Mouse (Mus musculus) small intestine, adult 2 months (tissue): Measurements from ENCODE around the gene Pdcd11. TPM values are rescaled to one million over a fixed set of nuclear protein-coding genes. Genes with fewer than 3 reads are reported as not detected.
A peak's percentile ranks its signal among the peaks of the same experiment; 100 is the strongest.
"Not testable (repeated sequence)": the region's sequence is repeated elsewhere in the genome, so short reads cannot be mapped to it uniquely, and the experiment has no call there.

ENCODE experiments used
- H3K27ac ChIP-seq: fragments of 200-500 bp; 2 replicates; pipeline ENCODE4 v1.5.1; 2012; ENCODE audit warnings: low read depth, low read length, control low read depth, inconsistent platforms; ENCODE audit not compliant: insufficient read depth
- H3K27me3 ChIP-seq: fragments of 200-500 bp; 2 replicates; pipeline ENCODE4 v1.6.1; 2012; ENCODE audit warnings: mild to moderate bottlenecking, moderate library complexity, low read length, inconsistent platforms; ENCODE audit not compliant: control insufficient read depth, insufficient read depth
- H3K36me3 ChIP-seq: fragments of 200-500 bp; 2 replicates; pipeline ENCODE4 v1.6.1; 2012; ENCODE audit warnings: mild to moderate bottlenecking, low read length, control low read depth, inconsistent platforms; ENCODE audit not compliant: control insufficient read depth, insufficient read depth
- H3K4me1 ChIP-seq: fragments of 200-500 bp; 2 replicates; pipeline ENCODE4 v1.6.1; 2012; ENCODE audit warnings: low read length, inconsistent platforms, mixed read lengths; ENCODE audit not compliant: control insufficient read depth, insufficient read depth, insufficient read length
- H3K4me3 ChIP-seq: fragments of 200-500 bp; 2 replicates; pipeline ENCODE4 v1.5.1; 2012; ENCODE audit warnings: low read depth, mild to moderate bottlenecking, control low read depth, inconsistent platforms, low read length, moderate library complexity
- CTCF ChIP-seq: fragments of 200-500 bp; IDR thresholded peaks from 2 replicates; pipeline ENCODE4 v1.5.1; 2012; ENCODE audit warnings: low read depth, mild to moderate bottlenecking, control low read depth, inconsistent platforms, low read length, moderate library complexity, mixed read lengths; ENCODE audit not compliant: insufficient replicate concordance, insufficient read length; ENCODE audit errors: extremely low read depth
- POLR2A ChIP-seq: fragments of 200-500 bp; IDR thresholded peaks from 2 replicates; pipeline ENCODE4 v1.6.1; 2012; ENCODE audit warnings: low read depth, mild to moderate bottlenecking, control low read depth, inconsistent platforms, low read length, moderate library complexity
- WGBS: fragments of 180-500 bp; shearing (Covaris S2); methylation state at CpG from one replicate; pipeline ENCODE4 v1.1.7; 2018; 5-methylcytosine and 5-hydroxymethylcytosine counted together
- polyA plus RNA-seq: library from polyadenylated mRNA; depleted of rRNA; stranded (reverse); fragments of >200 nt; gene quantifications from 2 replicates; pipeline ENCODE4 v1.2.3, GENCODE M21; 2012

The Pdcd11 gene
- polyA plus RNA-seq, 1 experiment, result 4.3 TPM

- H3K27ac ChIP-seq, result peak within 1 kb of the TSS; percentile 79
- H3K27me3 ChIP-seq, result no peaks in the 10 kb centered on the region
- TF ChIP-seq CTCF (no peak), POLR2A (no peak)
- WGBS, result 2% methylated on average over 28 of the region's 28 CpGs
- peaks cover 21% of the 10 kb centered on the region for H3K4me1 ChIP-seq
- peak within 1 kb of the TSS; percentile 84 for H3K4me3 ChIP-seq
- H3K36me3 ChIP-seq, result peaks cover 2% of the 10 kb centered on the region; the same call in 1 of the 2 replicates
Measured at GRCm38 (mm10) chr19:47137771-47138421, 47.3 kb downstream of the Pdcd11 start, which contains the start of gene Calhm2. Gene Calhm2 (minus strand): TSS chr19:47138294.

GRCm38 (mm10) chr19:47139611-47140010 is 49.0 kb downstream of the Pdcd11 start:
- not testable (repeated sequence) for H3K4me3 ChIP-seq, H3K27me3 ChIP-seq, H3K27ac ChIP-seq, H3K36me3 ChIP-seq
- peaks cover 19% of the 10 kb centered on the region for H3K4me1 ChIP-seq
- WGBS, result 63% methylated on average over 7 of the region's 7 CpGs

GRCm38 (mm10) chr19:47142438-47142837 is 51.9 kb downstream of the Pdcd11 start:
- H3K4me3 ChIP-seq, result no peak overlapping the region
- TF ChIP-seq POLR2A (no peak), CTCF (no peak)
- WGBS, result 68% methylated on average over 6 of the region's 6 CpGs

GRCm38 (mm10) chr19:47144154-47144553 is 53.6 kb downstream of the Pdcd11 start, which contains the start of gene Calhm1:
Gene Calhm1 (minus strand): TSS chr19:47144254.
- Histone ChIP-seq H3K27me3 (no peaks in the 10 kb centered on the region), H3K27ac (no peak within 1 kb of the TSS), H3K4me1 (no peaks in the 10 kb centered on the region), H3K36me3 (no peaks in the 10 kb centered on the region), H3K4me3 (no peak within 1 kb of the TSS)
- TF ChIP-seq POLR2A, result no peak
- no peak for TF ChIP-seq CTCF
- 87% methylated on average over 6 of the region's 6 CpGs for WGBS

More at GRCm38 (mm10) chr19:47142438-47142837, 51.9 kb downstream of the Pdcd11 start:
- Histone ChIP-seq H3K36me3 (no peaks in the 10 kb centered on the region), H3K27me3 (no peaks in the 10 kb centered on the region), H3K4me1 (peaks cover 4% of the 10 kb centered on the region), H3K27ac (no peak overlapping the region)

GRCm38 (mm10) chr19:47148267-47148847 is 57.8 kb downstream of the Pdcd11 start:
- 66% methylated on average over 5 of the region's 5 CpGs for WGBS
- Histone ChIP-seq H3K27ac (no peak overlapping the region), H3K4me1 (peaks cover 2% of the 10 kb centered on the region), H3K27me3 (peaks cover 3% of the 10 kb centered on the region; the same call in 1 of the 2 replicates), H3K36me3 (no peaks in the 10 kb centered on the region), H3K4me3 (no peak overlapping the region)
- TF ChIP-seq CTCF (no peak), POLR2A (no peak)

DNA sequence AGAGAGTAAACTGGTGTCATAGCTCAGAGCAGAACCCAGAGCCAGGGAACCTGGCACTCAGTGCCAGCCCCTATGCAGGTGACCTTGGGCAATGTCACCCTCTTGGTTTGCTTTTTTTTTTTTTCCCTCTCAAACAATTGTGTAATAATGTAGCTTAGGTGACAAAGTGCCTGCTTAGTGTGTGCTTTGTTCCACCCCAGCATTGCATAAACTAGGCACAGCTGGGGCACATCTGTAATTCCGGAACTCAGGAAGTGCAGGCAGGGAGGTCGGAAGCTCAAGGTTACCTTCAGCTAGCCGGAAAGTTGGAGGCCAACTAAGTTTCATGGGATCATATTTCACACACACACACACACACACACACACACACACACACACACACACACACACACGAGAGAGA is 59.3 kb downstream of the Pdcd11 start:
- TF ChIP-seq POLR2A (no peak), CTCF (no peak)
- Histone ChIP-seq H3K4me1 (peaks cover 2% of the 10 kb centered on the region), H3K27me3 (peaks cover 3% of the 10 kb centered on the region; the same call in 1 of the 2 replicates), H3K4me3 (no peak overlapping the region), H3K36me3 (no peaks in the 10 kb centered on the region), H3K27ac (no peak overlapping the region)
- 56% methylated on average over 4 of the region's 4 CpGs for WGBS

GRCm38 (mm10) chr19:47151332-47152061 is 60.9 kb downstream of the Pdcd11 start:
- H3K27me3 ChIP-seq, result peaks cover 3% of the 10 kb centered on the region; the same call in 1 of the 2 replicates
- 23% methylated on average over 32 of the region's 32 CpGs for WGBS
- TF ChIP-seq CTCF, result no peak
- TF ChIP-seq POLR2A, result no peak
- no peak overlapping the region for H3K27ac ChIP-seq
- H3K4me1 ChIP-seq, result peaks cover 3% of the 10 kb centered on the region
- peak overlapping the region; percentile 36 for H3K4me3 ChIP-seq
- no peaks in the 10 kb centered on the region for H3K36me3 ChIP-seq
